Mouse (Mus musculus) urinary bladder, postnatal 4 days (tissue): ENCODE results near the gene Ldb2.
A peak's percentile ranks its signal among the peaks of the same experiment; 100 is the strongest.

ENCODE experiments used
- DNase-seq, 2 experiments: peaks; one replicate each; pipeline ENCODE4 v3.0.0; 2021 to 2022; ENCODE audit warnings: low spot score in 2 of 2

The Ldb2 gene

DNA sequence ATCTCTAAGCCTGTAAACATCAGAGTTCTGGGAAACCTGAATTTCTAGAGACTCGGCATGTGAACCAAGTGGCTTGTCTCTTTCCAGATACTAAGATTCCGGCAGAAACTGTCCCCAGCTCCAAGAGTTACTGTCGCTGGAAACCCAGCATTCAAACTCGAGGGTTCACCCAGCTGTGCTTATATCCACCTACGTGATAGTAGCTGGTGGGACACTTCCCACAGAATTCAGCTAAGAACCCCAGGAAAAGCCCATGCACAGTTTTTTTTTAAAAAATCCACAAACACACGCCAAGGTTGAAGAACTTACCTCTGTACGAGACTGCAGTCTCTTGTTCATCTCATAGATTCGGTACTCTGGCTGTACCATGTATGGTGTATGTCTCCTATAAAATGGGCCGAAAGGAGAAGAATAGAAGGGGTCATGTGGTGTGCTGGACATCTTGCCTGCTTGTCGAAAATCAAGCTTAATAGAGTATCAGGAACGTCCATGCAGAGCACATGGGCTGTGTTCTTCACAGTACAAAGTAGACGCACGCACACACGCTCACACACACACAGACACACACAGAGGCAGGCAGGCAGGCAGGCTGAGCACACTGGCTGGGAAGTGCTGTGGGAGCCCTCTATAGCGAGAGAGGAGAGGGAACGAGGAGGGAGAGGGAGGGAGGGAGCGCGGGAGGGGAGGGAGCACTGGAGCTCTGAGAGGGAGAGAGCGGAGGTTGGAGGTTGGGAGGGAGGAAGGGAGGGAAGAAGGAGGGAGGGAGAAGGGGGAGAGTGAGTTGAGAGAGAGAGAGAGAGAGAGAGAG lies at the start of gene Ldb2:
Ldb2 (minus strand) TSS at position 628 of the 808 bp plus-strand sequence.
- peak; percentile 29 to 60 for DNase-seq

DNA sequence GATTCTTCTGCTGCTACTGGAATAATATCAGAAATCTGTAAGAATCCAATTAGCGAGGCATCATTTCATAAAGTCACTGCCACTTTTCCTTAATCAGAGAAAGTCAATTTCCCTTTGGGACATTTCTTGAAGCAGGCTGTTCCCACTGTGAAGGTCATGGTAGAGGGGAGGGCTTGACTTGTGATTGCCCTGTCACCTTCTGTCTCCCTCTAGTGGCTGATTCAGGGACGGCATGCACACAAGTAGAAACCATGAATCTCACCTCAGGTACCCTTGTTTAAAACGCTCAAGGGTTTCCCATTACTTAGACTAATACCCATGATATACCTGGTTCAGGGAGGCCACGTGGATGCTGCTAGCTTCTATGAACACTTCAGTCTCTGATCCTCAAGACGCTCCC lies 31.8 kb upstream of the Ldb2 start:
- no peak for DNase-seq

DNA sequence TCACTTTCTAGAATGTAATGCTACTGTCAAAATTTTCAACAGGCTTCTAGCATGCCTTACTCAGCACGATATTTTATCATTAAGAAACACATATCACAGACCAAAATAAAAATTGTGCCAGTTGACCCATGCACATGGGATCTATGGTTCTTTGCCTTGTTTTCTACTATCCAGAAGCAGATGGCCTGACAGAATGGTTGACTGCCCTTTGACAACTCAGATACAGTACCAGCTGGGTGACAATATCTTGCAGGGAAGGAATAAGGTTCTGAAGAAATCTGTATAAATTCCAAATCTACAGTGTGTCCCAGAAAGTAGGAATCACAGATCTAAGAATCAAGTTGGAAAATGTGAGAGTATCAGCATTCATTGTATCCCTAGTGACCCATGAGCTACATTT lies 16.0 kb upstream of the Ldb2 start:
- DNase-seq: no peak

DNA sequence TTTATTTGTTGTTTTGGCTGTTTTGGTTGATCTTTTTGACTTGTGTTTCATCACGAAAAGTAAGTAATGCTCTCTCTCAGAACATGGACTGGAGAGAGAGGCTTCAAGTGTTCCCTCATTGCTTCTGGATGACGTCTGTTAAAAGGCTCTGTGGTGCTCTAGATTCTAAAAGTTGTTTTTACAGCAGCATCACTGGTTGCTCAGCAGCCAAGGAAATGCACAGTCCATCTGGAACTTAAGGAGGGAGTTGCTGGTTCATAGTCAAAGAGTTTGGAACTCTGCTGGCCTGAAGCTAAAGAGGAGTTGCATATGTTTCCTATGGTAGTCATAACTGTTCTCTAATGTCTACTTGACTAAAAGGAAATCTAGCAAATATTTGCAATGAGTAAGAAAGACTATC lies 6.5 kb upstream of the Ldb2 start:
- no peak for DNase-seq

DNA sequence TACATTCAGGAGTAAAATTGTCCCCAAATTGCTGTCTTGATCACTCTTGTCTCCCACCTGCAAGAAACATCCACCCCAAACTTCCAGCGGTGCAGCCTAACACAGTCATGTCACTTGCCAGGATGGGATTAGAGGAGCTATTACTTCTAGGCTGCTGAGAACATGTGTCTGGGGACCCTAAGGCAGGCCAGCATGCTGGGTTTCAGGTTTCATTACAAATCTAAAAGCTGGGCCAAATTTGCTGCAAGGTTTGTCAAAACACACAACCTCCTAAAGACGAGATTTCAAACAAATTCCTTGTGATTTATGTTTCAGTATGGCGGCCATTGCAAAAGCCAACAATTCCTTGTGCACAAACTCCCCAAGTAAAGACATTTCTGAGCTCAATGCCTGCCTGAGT lies 1.6 kb upstream of the Ldb2 start:
- no peak for DNase-seq

DNA sequence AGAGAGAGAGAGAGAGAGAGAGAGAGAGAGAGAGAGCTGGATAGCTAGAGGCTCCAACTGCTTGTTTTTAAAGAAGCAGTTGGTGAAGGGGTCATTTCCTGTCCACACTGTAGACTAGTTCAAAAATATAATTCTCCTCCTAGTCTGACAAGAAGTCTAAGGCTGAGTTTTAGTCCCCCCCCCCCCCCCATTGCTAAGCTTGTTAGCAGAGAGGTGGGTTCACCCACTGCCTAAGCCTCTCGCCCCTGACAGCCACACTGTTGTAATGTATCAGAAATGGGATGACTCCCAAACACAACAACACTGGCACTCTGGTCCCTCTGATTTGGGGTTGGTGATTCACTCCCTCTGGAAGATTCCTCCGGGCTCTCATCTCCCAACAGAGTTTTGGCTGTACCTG lies 381 bp upstream of the Ldb2 start:
- DNase-seq: no peak

DNA sequence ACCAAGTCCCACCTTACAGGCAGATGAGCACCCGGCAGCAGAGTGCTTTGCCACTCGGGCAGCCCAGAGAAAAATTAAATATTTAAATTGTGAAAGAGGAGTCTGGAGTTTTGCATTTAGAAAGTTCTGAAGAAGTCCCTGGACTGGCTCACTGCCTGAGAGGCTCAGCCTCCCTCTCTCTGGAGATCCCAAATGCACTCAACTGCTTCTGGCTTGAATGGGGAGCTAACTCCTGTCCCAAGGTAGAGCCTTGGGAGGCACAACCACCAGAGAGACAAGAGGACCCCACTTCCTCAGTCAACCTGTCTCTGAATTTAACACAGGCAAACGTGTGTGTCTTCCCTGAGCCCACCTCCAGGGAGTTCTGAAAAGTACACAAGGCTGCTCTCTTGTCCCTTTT lies 987 bp downstream of the Ldb2 start:
- no peak for DNase-seq

DNA sequence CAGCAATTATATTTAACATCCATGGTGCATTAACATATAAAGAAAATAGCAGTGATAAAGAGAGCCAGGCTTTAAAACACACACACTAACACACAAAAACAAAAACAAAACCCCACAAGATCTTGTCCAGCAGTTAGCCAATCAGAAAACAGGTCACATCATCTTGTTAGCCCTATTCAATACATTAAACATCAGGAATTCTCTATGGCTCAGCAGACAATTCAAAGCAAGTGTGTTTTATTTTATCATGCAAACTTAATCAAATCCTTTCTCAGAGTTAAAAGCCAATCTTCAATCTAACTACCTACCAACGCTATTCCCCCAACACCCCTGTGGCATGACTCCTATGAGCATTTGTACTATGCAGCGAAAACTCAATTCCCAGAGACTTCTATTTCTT lies 1.4 kb downstream of the Ldb2 start:
- no peak for DNase-seq

DNA sequence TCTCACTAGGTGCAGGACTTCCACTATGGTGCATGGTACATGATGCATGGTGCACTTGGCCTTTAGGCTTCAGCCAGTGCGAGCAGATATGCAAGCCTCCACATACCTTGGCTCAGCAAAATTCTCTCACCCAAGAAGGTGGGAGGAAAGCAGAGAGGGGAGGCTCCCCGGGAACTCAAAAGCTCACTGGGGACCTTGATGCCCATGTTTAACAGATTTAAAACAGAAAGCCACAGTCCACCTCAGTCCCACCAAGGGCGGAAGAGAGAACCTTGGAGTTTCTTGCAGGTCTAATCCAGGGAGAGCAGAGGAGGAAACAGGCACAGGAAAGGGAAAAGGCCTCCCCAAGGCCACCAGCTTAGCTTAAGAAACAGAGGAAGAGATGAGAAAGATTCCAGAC lies 14.9 kb downstream of the Ldb2 start:
- DNase-seq: no peak

DNA sequence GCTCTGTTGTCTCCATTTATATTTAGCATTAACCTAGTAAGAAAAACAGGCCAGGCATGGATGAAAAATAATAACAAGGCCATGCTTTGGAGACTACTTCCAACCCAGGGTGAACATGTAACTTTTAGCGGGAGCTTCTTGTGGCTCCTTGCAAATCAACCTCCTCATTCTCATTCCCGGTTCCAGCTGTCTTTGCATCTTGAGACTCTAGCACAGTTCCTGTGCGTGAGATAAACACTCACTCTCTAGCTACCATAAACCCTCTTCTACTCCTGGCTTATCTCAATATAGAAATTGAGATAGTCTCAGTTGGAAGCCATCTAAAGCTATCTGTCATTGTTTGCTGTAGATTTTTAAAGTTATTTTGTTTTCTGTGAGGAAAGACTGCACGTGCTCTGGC lies 20.1 kb downstream of the Ldb2 start:
- DNase-seq: no peak

DNA sequence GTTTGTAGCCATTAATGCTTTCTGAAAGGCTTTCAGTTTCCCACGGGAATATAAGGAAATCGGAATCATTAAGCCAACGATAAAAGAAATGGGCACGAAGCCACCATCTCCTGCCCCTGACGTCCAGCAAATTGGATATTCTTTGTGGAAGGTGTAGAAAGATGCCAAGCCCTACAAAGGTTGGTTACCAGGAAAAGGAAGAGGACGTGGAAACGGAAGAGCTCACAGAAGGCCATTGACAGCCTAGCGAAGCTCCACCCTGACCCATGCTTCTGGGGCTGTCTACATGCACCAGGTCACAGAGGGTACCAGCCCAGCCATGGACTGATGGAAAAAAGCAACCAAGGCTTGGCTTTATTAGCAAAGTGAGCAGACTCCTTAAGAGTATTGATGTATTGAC lies 31.0 kb downstream of the Ldb2 start:
- no peak for DNase-seq

DNA sequence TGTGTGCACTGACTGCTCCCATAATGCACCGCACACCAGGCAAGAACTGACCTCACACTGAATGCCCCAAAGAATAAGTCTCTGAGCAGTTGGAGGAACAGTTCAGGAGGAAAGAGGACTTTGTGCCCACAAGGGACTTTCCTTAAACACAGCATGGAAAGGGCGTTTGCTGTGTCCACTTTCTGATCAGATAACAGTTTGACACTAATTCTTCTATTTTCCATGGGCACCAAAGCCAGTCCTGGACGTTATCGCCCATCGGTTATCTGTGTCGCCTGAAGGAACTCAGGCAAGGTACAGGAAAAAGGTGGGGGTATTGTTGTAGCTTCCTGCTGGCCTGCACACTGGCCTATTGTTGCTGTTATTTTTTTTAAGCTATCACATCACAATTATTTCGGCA lies 34.6 kb downstream of the Ldb2 start:
- no peak for DNase-seq

DNA sequence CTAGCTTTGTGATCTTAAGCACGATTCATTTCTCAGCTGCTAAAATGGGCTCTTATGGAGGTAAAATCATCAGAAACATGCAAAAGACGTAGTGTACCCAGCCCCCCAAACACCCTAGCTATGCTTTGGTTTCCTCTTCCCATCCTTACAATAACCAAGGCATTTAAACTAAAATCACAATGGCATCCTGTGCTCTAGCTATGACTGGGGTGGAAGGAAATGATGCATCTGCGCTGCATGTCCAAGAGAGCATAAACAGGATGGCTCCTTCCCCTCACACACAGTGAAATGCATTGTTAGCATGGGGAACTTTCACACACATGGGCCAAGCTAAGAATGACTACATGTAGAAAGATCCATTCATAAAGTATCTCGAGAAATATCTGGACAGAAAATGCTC lies 40.3 kb downstream of the Ldb2 start:
- DNase-seq: no peak

DNA sequence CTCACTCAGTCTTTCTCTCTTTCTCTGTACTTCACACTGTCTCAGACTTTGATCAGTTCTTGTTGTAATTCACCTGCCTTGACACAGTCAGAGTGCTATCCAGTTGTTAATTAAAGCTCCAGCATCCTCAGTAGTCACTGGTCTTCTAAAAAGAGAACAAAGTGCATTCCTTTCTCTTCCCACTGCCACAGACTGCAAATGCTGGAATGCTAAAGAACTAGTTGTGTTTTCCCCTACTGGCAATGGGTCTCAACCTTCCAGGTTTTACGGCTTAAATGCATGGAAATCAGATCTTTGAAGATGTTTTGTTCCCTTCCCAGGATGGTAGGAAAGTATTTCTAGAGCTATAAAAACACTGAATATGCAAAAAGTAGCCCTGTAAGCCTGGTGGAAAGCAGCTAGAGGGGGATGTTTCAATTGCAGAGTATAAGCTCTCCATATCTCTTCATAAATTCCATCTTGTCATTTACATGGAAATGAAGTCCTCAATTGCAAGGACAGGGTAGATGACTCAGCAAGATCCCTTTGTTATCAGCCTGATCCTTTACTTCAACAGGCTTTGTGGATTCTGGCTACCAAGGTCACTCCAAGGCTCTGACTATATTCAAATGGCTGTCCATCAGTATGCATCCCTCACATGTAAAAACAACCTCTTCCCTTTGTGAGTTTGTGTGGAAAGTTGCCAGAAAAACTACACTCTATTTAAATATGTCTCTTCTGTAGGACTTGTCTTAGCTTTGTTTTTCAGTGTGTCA lies 45.1 kb downstream of the Ldb2 start:
- no peak for DNase-seq

DNA sequence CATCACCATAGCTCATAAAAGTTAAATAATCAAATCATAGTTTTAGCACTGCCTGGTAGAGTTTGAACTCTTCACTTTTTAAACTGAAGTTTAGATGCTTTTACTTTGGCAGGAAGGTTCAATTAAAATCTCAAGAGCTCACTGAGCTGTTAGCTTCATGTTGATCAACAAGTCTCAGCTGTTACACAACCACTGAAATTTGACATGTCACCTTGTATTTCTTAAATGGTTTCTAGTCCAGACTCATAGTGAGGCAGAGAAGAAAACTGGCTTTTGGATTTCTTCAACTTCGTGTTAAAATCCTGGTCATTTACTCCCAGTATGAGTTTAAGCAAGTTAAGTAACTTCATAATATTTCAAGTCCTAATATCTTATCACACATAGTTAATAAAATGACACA lies 53.8 kb downstream of the Ldb2 start:
- DNase-seq: no peak

DNA sequence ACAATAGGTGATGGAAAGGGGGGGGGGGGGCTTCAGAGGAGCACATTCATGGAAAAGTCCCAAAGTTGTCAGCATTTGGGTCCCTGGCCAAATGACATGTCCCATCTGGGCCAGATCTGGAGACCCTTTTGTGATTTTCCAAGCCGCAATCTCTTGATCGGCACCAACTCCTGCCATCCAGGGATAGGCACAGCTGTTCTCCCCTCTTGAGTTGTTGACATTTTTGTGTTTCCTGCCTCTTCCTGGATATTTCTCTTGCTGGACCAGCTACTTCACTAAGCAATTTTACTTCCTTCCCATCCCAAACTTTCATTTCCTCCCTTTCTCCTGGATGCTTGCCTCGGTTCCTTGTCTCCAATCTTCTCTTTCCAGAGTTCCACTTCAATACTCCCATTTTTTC lies 63.1 kb downstream of the Ldb2 start:
- DNase-seq: no peak

DNA sequence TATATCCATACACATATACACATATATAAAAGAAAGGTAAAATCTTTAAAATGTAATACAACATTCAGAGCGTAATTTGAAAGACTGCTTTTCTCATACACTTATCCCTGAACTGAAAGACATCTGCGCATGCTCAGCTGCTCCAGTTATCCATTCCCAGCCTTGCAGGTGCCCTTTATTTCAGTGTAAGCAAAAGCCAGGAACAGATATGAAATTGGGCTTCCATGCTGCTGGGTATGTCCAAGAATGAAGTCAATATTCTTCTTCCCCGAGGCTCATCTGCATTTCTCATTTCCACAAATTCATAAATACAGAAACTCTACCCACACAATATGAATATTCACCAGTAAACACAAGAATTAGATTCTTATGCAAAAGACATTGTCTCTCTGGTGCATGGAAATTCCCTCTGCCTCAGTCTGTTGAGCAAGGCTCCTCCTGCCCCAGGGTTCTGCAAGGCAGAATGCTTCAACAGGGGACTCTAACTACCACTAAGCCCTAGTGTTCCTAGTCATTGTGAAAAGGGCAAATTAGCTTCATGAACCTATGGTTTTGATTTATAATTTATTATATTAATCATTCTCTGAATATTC lies 65.3 kb downstream of the Ldb2 start:
- no peak for DNase-seq

DNA sequence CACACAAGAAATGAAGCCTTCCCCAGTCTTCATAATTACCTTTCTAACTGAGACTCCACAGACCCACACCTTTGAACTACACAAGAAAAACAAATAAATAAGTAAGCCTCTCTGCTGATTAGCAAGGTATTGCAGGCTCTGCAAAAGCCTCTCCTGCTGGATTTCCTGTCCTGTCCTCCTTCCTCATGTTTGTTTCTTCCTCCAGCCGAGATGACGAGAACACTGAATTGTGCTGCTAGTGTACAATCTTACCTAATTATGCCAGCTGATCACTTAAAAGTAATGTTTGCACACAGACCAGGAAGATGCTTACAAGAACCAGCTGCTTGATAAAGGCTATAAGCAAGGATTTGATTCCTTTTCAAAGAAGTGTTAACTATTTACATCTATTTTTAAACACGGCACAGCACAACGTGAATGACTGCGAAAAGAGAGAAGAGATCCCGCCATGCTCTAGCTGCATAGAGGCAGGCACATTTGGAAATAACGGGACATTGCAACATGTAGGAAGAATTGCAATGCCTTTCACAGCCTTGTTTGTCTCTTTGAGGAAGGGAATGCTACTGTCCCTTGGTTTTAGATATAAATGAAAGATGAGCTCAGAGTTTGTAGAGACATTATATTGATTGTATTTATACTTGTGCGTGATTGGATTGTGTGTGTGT lies 69.7 kb downstream of the Ldb2 start:
- no peak for DNase-seq

DNA sequence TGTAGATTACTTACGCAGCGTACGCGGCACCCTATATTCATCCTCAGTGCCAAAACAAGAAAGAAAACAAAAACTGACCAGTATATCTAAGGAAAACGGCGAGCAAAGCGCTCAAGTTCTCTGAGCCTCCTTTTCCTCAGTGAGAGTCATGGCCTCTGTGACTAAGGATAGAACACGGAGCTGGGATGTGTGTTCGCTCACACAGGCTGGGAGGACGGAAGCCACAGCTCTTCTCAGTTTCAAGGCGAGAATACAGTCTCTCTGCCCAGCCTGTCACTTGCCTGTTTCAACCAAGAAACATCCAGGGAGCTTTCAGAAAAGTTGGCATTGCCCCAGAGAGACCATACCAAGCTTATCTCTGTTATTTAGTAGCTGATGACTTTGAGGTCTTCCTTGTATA lies 71.5 kb downstream of the Ldb2 start:
- DNase-seq: no peak

DNA sequence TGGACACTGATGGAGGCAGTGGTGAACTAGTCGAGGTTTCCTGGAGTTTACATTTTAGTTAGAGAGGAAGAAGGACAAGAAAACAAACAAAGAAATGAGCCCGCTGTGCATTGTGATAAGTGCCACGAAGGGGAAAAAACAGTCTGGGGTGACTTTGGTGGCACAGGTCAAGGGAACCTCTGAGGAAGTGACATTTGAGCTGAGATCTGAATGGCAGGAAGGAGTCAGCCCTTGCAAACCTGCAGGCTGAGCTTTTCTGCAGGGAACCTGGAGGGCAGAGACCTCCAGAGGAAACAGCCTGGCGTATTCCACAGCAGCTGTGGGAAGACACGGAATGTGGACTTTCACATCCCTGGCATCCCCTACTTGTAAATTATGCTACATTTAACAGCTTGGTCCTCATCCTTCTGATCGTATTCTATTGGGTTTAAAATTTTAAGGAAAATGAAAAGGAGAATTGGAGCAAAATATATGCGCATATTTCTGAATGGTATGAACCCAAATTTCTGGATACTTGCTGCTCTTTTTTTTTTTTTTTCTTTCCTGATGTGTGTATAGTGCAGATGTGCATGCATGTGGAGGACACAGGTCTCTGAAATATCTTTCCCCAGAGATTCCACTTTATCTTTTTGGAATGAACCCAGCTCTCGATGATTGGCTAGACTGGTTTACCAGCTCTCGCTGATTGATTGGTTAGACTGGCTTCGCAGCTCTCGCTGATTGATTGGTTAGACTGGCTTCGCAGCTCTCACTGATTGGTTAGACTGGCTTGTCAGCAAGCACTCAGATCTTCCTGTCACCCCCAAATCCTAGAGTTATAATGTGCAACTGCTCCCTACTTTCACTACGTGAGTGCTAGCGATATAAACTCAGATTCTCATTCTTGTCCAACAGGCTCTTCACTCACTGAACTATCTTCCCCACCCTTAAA lies 72.7 kb downstream of the Ldb2 start:
- no peak for DNase-seq

DNA sequence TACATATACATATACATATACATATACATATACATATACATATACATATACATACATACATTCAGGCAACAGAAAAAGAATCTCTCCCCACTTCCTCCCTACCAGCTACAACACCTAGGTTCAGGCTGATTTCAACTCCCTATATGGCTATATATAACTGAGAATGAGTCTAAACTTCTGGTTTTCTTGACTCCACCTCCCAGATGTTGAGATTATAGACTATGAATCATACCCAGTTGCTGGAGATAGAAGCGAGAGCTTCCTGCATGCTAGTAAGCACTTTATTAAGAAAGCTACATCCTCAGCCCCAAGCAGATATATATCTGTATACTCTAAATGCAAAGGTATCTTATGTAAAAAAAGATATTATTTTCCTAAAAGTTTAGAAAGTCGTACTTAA lies 74.0 kb downstream of the Ldb2 start:
- DNase-seq: no peak
